Comparison of ENCODE assay signal across 22 mouse cellular contexts in the genomic region with DNA sequence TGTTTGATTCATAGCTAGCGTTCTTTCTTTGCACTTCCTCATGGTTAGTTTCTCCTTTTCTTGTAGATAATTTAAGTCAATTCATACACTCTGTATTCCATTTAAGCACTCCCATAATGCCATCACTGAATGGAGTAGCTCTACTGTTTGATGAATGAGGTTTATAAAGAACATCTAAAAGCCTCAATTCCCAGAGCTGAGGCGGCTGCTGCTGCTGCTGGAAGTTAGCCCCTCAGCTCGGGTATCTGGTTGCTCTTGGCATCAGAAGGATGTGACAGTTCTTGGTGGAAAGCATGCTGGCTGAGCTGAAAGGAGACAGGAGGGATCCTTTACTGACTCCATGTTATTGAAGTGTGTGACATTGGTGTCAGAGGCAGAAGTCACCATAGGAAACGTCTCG.
"Had no signal": no experiment of that assay in that cellular context is flagged by ENCODE, and none has a peak within 500 bp of the region (broad histone marks: within the 10 kb centered on the region; RNA-seq: fewer than 3 reads in every experiment).

No protein-coding gene starts in this region.

- H3K27ac ChIP-seq: kidney, postnatal 0 days; layer of hippocampus, adult 2 months; limb, embryonic 10.5 days; limb, embryonic 13.5 days; liver, embryonic 12.5 days; liver, embryonic 15.5 days; lung, embryonic 15.5 days; midbrain, embryonic 12.5 days; neural tube, embryonic 13.5 days; stomach, embryonic 15.5 days had no signal

- H3K36me3 ChIP-seq: limb, embryonic 10.5 days; limb, embryonic 13.5 days; liver, embryonic 12.5 days; liver, embryonic 15.5 days; lung, embryonic 15.5 days; midbrain, embryonic 12.5 days; stomach, embryonic 15.5 days had no signal

- H3K4me1 ChIP-seq: limb, embryonic 10.5 days; limb, embryonic 13.5 days; liver, embryonic 12.5 days; liver, embryonic 15.5 days; lung, embryonic 15.5 days; megakaryocyte, embryonic 14.5 days; neural tube, embryonic 13.5 days; stomach, embryonic 15.5 days had no signal

- DNase-seq: kidney, postnatal 25 days; layer of hippocampus, adult 9-11 months; liver; lung, adult 18-20 months; lung, postnatal 10 days; lung, postnatal 36 days; retina, postnatal 1 day; right cerebral cortex, postnatal 25 days; spleen, adult 18-20 months; thymus, postnatal 25 days had no signal

- H3K9ac ChIP-seq: limb, embryonic 13.5 days; liver, embryonic 12.5 days; liver, embryonic 15.5 days; lung, embryonic 15.5 days; midbrain, embryonic 12.5 days; neural tube, embryonic 13.5 days; stomach, embryonic 15.5 days had no signal

- ATAC-seq: liver, embryonic 12.5 days had no signal

- H3K4me2 ChIP-seq: limb, embryonic 13.5 days; liver, embryonic 12.5 days; liver, embryonic 15.5 days; lung, embryonic 15.5 days; midbrain, embryonic 12.5 days; neural tube, embryonic 13.5 days; stomach, embryonic 15.5 days had no signal

- H3K9me3 ChIP-seq: limb, embryonic 10.5 days; limb, embryonic 13.5 days; liver, embryonic 12.5 days; liver, embryonic 15.5 days; lung, embryonic 15.5 days; megakaryocyte, embryonic 14.5 days; midbrain, embryonic 12.5 days; neural tube, embryonic 13.5 days; stomach, embryonic 15.5 days had no signal

- H3K4me3 ChIP-seq: layer of hippocampus, adult 2 months; limb, embryonic 10.5 days; limb, embryonic 13.5 days; liver, embryonic 12.5 days; liver, embryonic 15.5 days; lung, embryonic 15.5 days; megakaryocyte, embryonic 14.5 days; midbrain, embryonic 12.5 days; myocyte; neural tube, embryonic 13.5 days; stomach, embryonic 15.5 days had no signal

- H3K27me3 ChIP-seq: limb, embryonic 13.5 days; liver, embryonic 12.5 days; liver, embryonic 15.5 days; lung, embryonic 15.5 days; megakaryocyte, embryonic 14.5 days; midbrain, embryonic 12.5 days; neural tube, embryonic 13.5 days; stomach, embryonic 15.5 days had no signal
